Mouse (Mus musculus) MEL-GATA-1-ER (cell line): ENCODE results near the gene Scaf11.

Experiments
- DNase-seq: peaks from one replicate; pipeline ENCODE4 v3.0.0-alpha.2; 2012; ENCODE audit warnings: low read depth; ENCODE audit errors: extremely low read depth

Scaf11 gene

GRCm38 (mm10) chr15:96398333-96398732 is 62.3 kb downstream of the Scaf11 start:
- DNase-seq: no peak

GRCm38 (mm10) chr15:96396641-96397344 is 63.9 kb downstream of the Scaf11 start:
- DNase-seq: no peak

GRCm38 (mm10) chr15:96395071-96395470 is 65.6 kb downstream of the Scaf11 start:
- no peak for DNase-seq

- no peak for DNase-seq
Measured at GRCm38 (mm10) chr15:96392878-96393277, 67.8 kb downstream of the Scaf11 start.

- no peak for DNase-seq
Measured at GRCm38 (mm10) chr15:96388565-96388964, 72.1 kb downstream of the Scaf11 start.

GRCm38 (mm10) chr15:96382223-96382622 is 78.4 kb downstream of the Scaf11 start:
- no peak for DNase-seq

GRCm38 (mm10) chr15:96377701-96378100 is 82.9 kb downstream of the Scaf11 start:
- DNase-seq: no peak

- DNase-seq: peak; percentile 23
Measured at GRCm38 (mm10) chr15:96377263-96377662, 83.4 kb downstream of the Scaf11 start.

GRCm38 (mm10) chr15:96376214-96376613 is 84.4 kb downstream of the Scaf11 start:
- no peak for DNase-seq

- no peak for DNase-seq
Measured at GRCm38 (mm10) chr15:96373161-96373560, 87.5 kb downstream of the Scaf11 start.

GRCm38 (mm10) chr15:96372628-96373027 is 88.0 kb downstream of the Scaf11 start:
- no peak for DNase-seq

- DNase-seq: no peak
Measured at GRCm38 (mm10) chr15:96371311-96371710, 89.3 kb downstream of the Scaf11 start.

GRCm38 (mm10) chr15:96366176-96366963 is 94.3 kb downstream of the Scaf11 start:
- no peak for DNase-seq

GRCm38 (mm10) chr15:96365351-96365750 is 95.3 kb downstream of the Scaf11 start:
- no peak for DNase-seq
